Mouse (Mus musculus) midbrain, embryonic 14.5 days (tissue): ENCODE measurements around the gene Sdhd. TPM values are rescaled to one million over a fixed set of nuclear protein-coding genes. Genes with fewer than 3 reads are reported as not detected.

Experiments used
- ATAC-seq: fragments of 200-750 bp; cut with Nextera tagmentation; 2 replicates; pipeline ENCODE4 v1.8.0; 2017; ENCODE audit warnings: moderate number of reproducible peaks, moderate library complexity; ENCODE audit not compliant: low FRiP score, low TSS enrichment
- DNase-seq: peaks from one replicate; pipeline ENCODE4 v3.0.0-alpha.2; 2015
- H3K27ac ChIP-seq: fragments of 300-500 bp; sonication (generic); replicated peaks from 2 replicates; pipeline ENCODE4 v1.5.1; 2014; ENCODE audit warnings: mild to moderate bottlenecking, low read depth, low read length, moderate library complexity
- H3K27me3 ChIP-seq: fragments of 300-500 bp; sonication (generic); 2 replicates; pipeline ENCODE4 v1.6.1; 2014; ENCODE audit warnings: low read length, control low read depth, mixed read lengths; ENCODE audit not compliant: control insufficient read depth, insufficient read depth
- H3K36me3 ChIP-seq: fragments of 300-500 bp; sonication (generic); 2 replicates; pipeline ENCODE4 v1.6.1; 2014; ENCODE audit warnings: low read length, control low read depth; ENCODE audit not compliant: control insufficient read depth, insufficient read depth
- H3K4me1 ChIP-seq: fragments of 300-500 bp; sonication (generic); 2 replicates; pipeline ENCODE4 v1.6.1; 2014; ENCODE audit warnings: mild to moderate bottlenecking, antibody characterized with exemption, low read length, control low read depth; ENCODE audit not compliant: control insufficient read depth, insufficient read depth
- H3K4me2 ChIP-seq: fragments of 300-500 bp; sonication (generic); 2 replicates; pipeline ENCODE4 v1.6.1; 2014; ENCODE audit warnings: mild to moderate bottlenecking, low read length, moderate library complexity
- H3K4me3 ChIP-seq: fragments of 300-500 bp; sonication (generic); replicated peaks from 2 replicates; pipeline ENCODE4 v1.5.1; 2014; ENCODE audit warnings: low read depth, low read length
- H3K9ac ChIP-seq: fragments of 300-500 bp; sonication (generic); replicated peaks from 2 replicates; pipeline ENCODE4 v1.6.1; 2014; ENCODE audit warnings: mild to moderate bottlenecking, low read length, moderate library complexity
- H3K9me3 ChIP-seq: fragments of 300-500 bp; sonication (generic); 2 replicates; pipeline ENCODE4 v1.6.1; 2016; ENCODE audit warnings: low read length, control low read depth, mixed read lengths; ENCODE audit not compliant: control insufficient read depth
- WGBS: fragments of 180-500 bp; shearing (Covaris S2); extraction: QIAGEN DNeasy Blood & Tissue Kit; methylation state at CpG from one replicate; pipeline ENCODE4 v1.1.7; 2014; 5-methylcytosine and 5-hydroxymethylcytosine counted together
- polyA plus RNA-seq: library from polyadenylated mRNA; unstranded; fragments of >200 nt; fragmentation: Nextera tagmentation; extraction: Ambion mirVana; gene quantifications from 2 replicates; pipeline ENCODE4 v1.2.1, GENCODE M21; 2014

Sdhd gene
- polyA plus RNA-seq, 1 experiment from 2014 or later, result 234 TPM

- peaks cover 24% of the 10 kb centered on the region for H3K36me3 ChIP-seq
- peak within 1 kb of the TSS; percentile 84 for H3K4me2 ChIP-seq
- ATAC-seq (peak; percentile 93), DNase-seq (peak; percentile 95)
- H3K4me3 ChIP-seq, result peak within 1 kb of the TSS; percentile 68
- H3K27me3 ChIP-seq, result no peaks in the 10 kb centered on the region
- under 1% methylated on average over 81 of the region's 81 CpGs for WGBS
- H3K4me1 ChIP-seq, result peaks cover 10% of the 10 kb centered on the region
- no peaks in the 10 kb centered on the region for H3K9me3 ChIP-seq
- peak within 1 kb of the TSS; percentile 90 for H3K27ac ChIP-seq
- peak within 1 kb of the TSS; percentile 76 for H3K9ac ChIP-seq
These were observed 13.4 kb upstream of the Sdhd start, which contains the start of the genes Pih1d2 and Nkapd1 for GRCm38 (mm10) chr9:50616766-50617603. Gene Pih1d2 (plus strand): TSS chr9:50617321. Gene Nkapd1 (minus strand): TSS chr9:50617464.

GRCm38 (mm10) chr9:50616161-50616560, 12.5 kb upstream of the Sdhd start:
- Histone ChIP-seq H3K4me2 (peak overlapping the region; percentile 84), H3K4me3 (peak overlapping the region; percentile 68), H3K27me3 (no peaks in the 10 kb centered on the region), H3K4me1 (peaks cover 10% of the 10 kb centered on the region), H3K9ac (peak overlapping the region; percentile 76), H3K36me3 (peaks cover 29% of the 10 kb centered on the region), H3K27ac (no peak overlapping the region), H3K9me3 (no peaks in the 10 kb centered on the region)
- no peak for ATAC-seq
- no peak for DNase-seq
- WGBS, result 42% methylated on average over 11 of the region's 11 CpGs

- Histone ChIP-seq H3K4me2 (no peak overlapping the region), H3K4me3 (no peak overlapping the region), H3K9ac (no peak overlapping the region), H3K27ac (no peak overlapping the region), H3K27me3 (no peaks in the 10 kb centered on the region), H3K9me3 (no peaks in the 10 kb centered on the region), H3K36me3 (peaks cover 66% of the 10 kb centered on the region), H3K4me1 (peaks cover 10% of the 10 kb centered on the region)
- WGBS, result 89% methylated on average over 4 of the region's 4 CpGs
- ATAC-seq (no peak), DNase-seq (no peak)
These were observed 8.5 kb upstream of the Sdhd start for GRCm38 (mm10) chr9:50612115-50612514.

- WGBS, result 5% methylated on average over 6 of the region's 6 CpGs
- peaks cover 48% of the 10 kb centered on the region for H3K36me3 ChIP-seq
These were observed 726 bp upstream of the Sdhd start for GRCm38 (mm10) chr9:50604338-50604737.

GRCm38 (mm10) chr9:50603998-50604324, 349 bp upstream of the Sdhd start:
- Histone ChIP-seq H3K9ac (peak overlapping the region; percentile 85), H3K27ac (peak overlapping the region; percentile 87), H3K9me3 (no peaks in the 10 kb centered on the region), H3K4me2 (peak overlapping the region; percentile 94), H3K27me3 (no peaks in the 10 kb centered on the region), H3K4me3 (peak overlapping the region; percentile 86), H3K36me3 (peaks cover 48% of the 10 kb centered on the region), H3K4me1 (peaks cover 23% of the 10 kb centered on the region)
- no peak for DNase-seq
- ATAC-seq, result peak; percentile 88
- under 1% methylated on average over 24 of the region's 24 CpGs for WGBS

More at GRCm38 (mm10) chr9:50604338-50604737, 726 bp upstream of the Sdhd start:
- Histone ChIP-seq H3K9me3 (no peaks in the 10 kb centered on the region), H3K4me2 (peak overlapping the region; percentile 94), H3K27ac (peak overlapping the region; percentile 87), H3K9ac (peak overlapping the region; percentile 85), H3K27me3 (no peaks in the 10 kb centered on the region), H3K4me3 (peak overlapping the region; percentile 86), H3K4me1 (peaks cover 23% of the 10 kb centered on the region)
- ATAC-seq (no peak), DNase-seq (no peak)

GRCm38 (mm10) chr9:50602055-50602845, 1.4 kb downstream of the Sdhd start:
- Histone ChIP-seq H3K9ac (no peak overlapping the region; the same call in 1 of the 2 replicates), H3K9me3 (no peaks in the 10 kb centered on the region), H3K36me3 (peaks cover 48% of the 10 kb centered on the region), H3K4me3 (peak overlapping the region; percentile 86), H3K4me2 (peak overlapping the region; percentile 94), H3K27ac (no peak overlapping the region), H3K4me1 (peaks cover 23% of the 10 kb centered on the region), H3K27me3 (no peaks in the 10 kb centered on the region)
- DNase-seq, result no peak
- WGBS, result 91% methylated on average over 7 of the region's 7 CpGs
- no peak for ATAC-seq

GRCm38 (mm10) chr9:50601536-50601935, 2.1 kb downstream of the Sdhd start:
- H3K36me3 ChIP-seq, result peaks cover 53% of the 10 kb centered on the region
- no peak overlapping the region for H3K4me2 ChIP-seq
- ATAC-seq, result no peak
- no peaks in the 10 kb centered on the region for H3K27me3 ChIP-seq
- 85% methylated on average over 6 of the region's 6 CpGs for WGBS
- peaks cover 23% of the 10 kb centered on the region for H3K4me1 ChIP-seq
- H3K9ac ChIP-seq, result no peak overlapping the region
- no peaks in the 10 kb centered on the region for H3K9me3 ChIP-seq
- no peak overlapping the region for H3K27ac ChIP-seq
- H3K4me3 ChIP-seq, result no peak overlapping the region
- no peak for DNase-seq

GRCm38 (mm10) chr9:50596973-50597372, 6.6 kb downstream of the Sdhd start:
- Histone ChIP-seq H3K27ac (no peak overlapping the region), H3K9ac (no peak overlapping the region), H3K4me1 (peaks cover 3% of the 10 kb centered on the region), H3K9me3 (no peaks in the 10 kb centered on the region), H3K36me3 (peaks cover 57% of the 10 kb centered on the region), H3K4me3 (no peak overlapping the region), H3K27me3 (no peaks in the 10 kb centered on the region), H3K4me2 (no peak overlapping the region)
- ATAC-seq, result no peak
- WGBS, result 97% methylated on average over 8 of the region's 8 CpGs
- no peak for DNase-seq
